Mouse (Mus musculus): ENCODE results near the gene Fgf18.

GRCm38 (mm10) chr11:33104911-33105316, 42.3 kb downstream of the Fgf18 start:
- TF ChIP-seq CTCF (IDR thresholded peaks at IDR 0.05; ENCODE audit: control insufficient read depth, insufficient read depth, insufficient read length): no peak
- no peak for TF ChIP-seq CEBPB (IDR thresholded peaks at IDR 0.05; ENCODE audit: low read depth)
- no peak for TF ChIP-seq MAX (IDR thresholded peaks at IDR 0.05)
- TF ChIP-seq MYOG (IDR thresholded peaks at IDR 0.05; ENCODE audit: control insufficient read depth, extremely low read depth, insufficient read length): no peak
- TF ChIP-seq USF1 (IDR thresholded peaks at IDR 0.05; ENCODE audit: low read depth): no peak
- TF ChIP-seq MYOD1 (IDR thresholded peaks at IDR 0.05; ENCODE audit: control insufficient read depth, insufficient read length, low read depth): no peak
